Mouse (Mus musculus): ENCODE measurements around the gene Susd4. TPM values are rescaled to one million over a fixed set of nuclear protein-coding genes. Genes with fewer than 3 reads are reported as not detected.

The Susd4 gene
- polyA plus RNA-seq, 1 experiment from 2014 or later = 73.9 TPM

DNA sequence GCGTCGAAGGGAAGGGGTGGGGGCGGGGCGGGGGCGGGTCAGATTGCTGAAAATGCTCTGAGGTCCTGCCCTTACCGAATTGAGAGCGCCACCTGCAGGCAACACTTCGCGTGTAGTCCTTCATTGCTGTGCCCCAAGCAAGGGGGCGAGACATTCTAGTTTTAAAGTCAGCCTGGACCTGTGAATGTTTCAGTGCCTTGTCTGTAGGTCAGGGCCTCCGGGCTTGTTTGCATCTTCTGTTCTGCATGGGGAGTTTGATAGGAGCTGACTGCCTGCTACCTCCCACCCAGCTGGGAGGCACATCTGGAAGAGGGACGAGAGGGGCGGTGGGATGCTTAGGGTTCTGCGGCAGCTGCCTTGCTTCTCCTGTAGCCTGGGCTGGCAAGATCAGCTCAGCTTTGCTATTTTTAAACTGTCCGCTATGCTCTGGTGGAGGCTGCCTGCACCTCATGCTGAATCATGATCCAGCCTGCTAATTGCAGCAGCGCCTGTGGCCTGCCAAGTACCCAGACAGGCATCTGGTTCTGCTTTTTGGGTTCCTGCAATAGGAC is 28.9 kb downstream of the Susd4 start:
- H3K4me1 ChIP-seq (replicated peaks) = peaks cover 28% of the 10 kb centered on the region
- peak overlapping the region; percentile 14; the same call in 1 of the 2 replicates for H3K4me2 ChIP-seq
- peak overlapping the region; percentile 62 for H3K27ac ChIP-seq (replicated peaks)
- peak; percentile 30; the same call in 1 of the 2 replicates for ATAC-seq (ENCODE audit: low read depth)
- 23% methylated on average over 16 of the region's 16 CpGs for WGBS
- no peaks in the 10 kb centered on the region for H3K36me3 ChIP-seq
- no peak overlapping the region for H3K9ac ChIP-seq
- H3K9me3 ChIP-seq = no peaks in the 10 kb centered on the region
- no peaks in the 10 kb centered on the region for H3K27me3 ChIP-seq
- no peak overlapping the region for H3K4me3 ChIP-seq

DNA sequence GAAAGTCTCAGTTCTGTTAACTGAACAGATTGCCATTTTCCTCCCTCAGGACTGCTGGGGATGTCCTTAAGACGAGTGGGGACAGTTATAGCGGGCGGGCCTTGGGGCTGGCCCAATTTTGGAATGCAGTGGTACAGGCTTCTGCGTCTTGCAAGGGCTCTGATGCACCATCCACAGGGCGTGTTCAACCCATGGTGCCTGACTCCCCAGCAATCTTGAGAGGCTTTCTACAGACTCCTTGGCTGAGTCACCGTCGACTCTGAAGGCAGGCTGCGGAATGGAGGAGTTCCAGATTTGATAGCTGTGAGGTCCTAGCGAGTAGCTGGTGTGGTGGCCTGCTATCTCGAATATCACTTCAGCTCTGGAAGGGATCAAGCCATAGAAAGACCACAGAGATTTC is 30.6 kb downstream of the Susd4 start:
- H3K36me3 ChIP-seq = no peaks in the 10 kb centered on the region
- H3K9me3 ChIP-seq = no peaks in the 10 kb centered on the region
- no peak overlapping the region for H3K4me3 ChIP-seq
- no peak overlapping the region for H3K9ac ChIP-seq
- no peak overlapping the region for H3K27ac ChIP-seq (replicated peaks)
- H3K4me2 ChIP-seq = no peak overlapping the region
- no peak for ATAC-seq (ENCODE audit: low read depth)
- 93% methylated on average over 10 of the region's 10 CpGs for WGBS
- H3K4me1 ChIP-seq (replicated peaks) = peaks cover 31% of the 10 kb centered on the region
- no peaks in the 10 kb centered on the region for H3K27me3 ChIP-seq

DNA sequence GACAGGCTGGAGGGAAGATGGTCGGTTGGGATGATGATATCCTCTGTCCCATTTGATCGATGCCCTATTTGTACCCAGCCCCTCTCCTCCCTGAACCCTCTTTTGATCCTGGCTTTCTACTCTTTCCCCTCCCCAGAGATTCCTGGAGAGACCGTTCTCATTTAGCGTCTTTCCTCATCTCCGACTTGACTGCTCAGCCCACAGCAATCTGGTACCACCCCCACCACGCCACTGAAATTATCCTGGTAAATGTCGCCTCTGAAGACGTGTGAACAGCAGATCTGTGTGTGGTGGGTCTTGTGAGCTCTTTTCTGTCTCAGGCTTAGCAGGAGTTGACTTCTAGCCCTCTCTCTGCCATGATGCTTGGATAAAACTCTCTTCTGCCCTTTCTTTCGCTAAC is 31.0 kb downstream of the Susd4 start:
- Histone ChIP-seq H3K4me2 (no peak overlapping the region), H3K27ac (replicated peaks) (no peak overlapping the region), H3K27me3 (no peaks in the 10 kb centered on the region), H3K9ac (no peak overlapping the region), H3K9me3 (no peaks in the 10 kb centered on the region), H3K4me3 (no peak overlapping the region), H3K36me3 (no peaks in the 10 kb centered on the region), H3K4me1 (replicated peaks) (peaks cover 31% of the 10 kb centered on the region)
- ATAC-seq (ENCODE audit: low read depth) = no peak
- WGBS = 88% methylated on average over 9 of the region's 9 CpGs

DNA sequence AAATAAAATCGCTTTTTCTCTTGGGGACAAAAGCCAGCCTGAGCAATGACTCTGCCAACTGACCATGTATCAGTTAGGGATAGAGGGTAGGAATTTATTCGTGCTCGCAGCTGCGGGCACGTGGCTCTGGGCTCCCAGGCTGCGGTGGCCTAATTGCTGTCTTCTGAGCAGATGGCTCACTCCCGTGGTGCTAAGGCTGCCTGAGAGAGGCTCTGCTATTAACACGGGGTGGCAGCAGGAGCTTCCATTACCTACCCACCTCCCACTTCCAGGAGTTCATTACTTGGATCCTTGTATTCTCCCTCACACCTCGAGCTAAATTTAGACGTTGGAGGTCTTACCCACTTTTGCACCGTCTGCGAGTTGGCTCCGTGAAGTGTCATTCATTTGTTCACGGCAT is 33.4 kb downstream of the Susd4 start:
- Histone ChIP-seq H3K4me2 (no peak overlapping the region), H3K27ac (replicated peaks) (peak overlapping the region; percentile 72; the same call in 1 of the 2 replicates)
- WGBS = 39% methylated on average over 14 of the region's 14 CpGs

DNA sequence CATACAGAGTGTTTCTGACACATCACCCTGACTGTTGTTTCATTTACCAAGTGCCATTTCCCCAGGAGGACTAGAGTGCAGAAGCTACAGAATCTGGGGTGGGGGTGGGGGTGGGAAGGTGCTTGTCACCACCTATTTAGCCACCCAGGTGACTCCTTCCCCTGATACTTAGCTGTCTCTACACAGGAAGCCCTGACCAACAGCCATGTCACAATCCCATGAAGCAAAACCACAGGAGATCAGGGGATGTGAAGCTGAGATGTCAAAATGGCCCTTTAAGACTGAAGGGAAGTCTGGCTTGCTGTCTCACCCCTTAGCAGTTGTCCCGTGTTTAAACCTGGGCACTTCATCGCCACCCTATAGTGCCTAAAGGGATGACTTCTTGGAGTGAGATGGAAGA is 37.9 kb downstream of the Susd4 start:
- 82% methylated on average over 2 of the region's 2 CpGs for WGBS
- ATAC-seq (ENCODE audit: low read depth) = no peak

More for the DNA sequence above, 33.4 kb downstream of the Susd4 start:
- Histone ChIP-seq H3K27me3 (no peaks in the 10 kb centered on the region), H3K4me1 (replicated peaks) (peaks cover 38% of the 10 kb centered on the region), H3K9me3 (no peaks in the 10 kb centered on the region), H3K4me3 (no peak overlapping the region), H3K9ac (no peak overlapping the region), H3K36me3 (no peaks in the 10 kb centered on the region)
- peak; percentile 70 for ATAC-seq (ENCODE audit: low read depth)

DNA sequence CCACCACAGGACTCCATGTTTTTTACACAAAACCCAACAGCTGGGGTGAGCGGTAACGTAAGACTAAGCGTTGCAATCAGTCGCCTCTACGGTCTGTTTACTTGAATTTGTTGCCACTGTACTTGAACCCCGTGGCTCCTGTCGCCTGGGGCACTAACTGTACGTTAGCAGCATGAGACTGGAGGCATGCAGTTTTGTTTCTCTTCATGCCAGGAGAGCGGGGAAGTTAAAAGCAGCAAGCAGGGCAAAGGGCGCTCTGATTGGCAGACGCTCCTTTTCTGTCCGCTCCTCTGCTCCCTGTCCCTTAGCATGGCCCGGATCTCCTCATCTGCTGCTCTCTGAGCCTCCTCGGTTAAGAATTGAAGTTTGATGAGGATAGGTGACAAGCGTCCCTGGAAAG is 39.2 kb downstream of the Susd4 start:
- ATAC-seq (ENCODE audit: low read depth) = no peak
- Histone ChIP-seq H3K36me3 (no peaks in the 10 kb centered on the region), H3K9me3 (no peaks in the 10 kb centered on the region), H3K4me3 (no peak overlapping the region), H3K4me1 (replicated peaks) (peaks cover 19% of the 10 kb centered on the region), H3K9ac (no peak overlapping the region), H3K27ac (replicated peaks) (no peak overlapping the region), H3K4me2 (no peak overlapping the region), H3K27me3 (no peaks in the 10 kb centered on the region)
- 64% methylated on average over 15 of the region's 15 CpGs for WGBS

More for the DNA sequence above, 37.9 kb downstream of the Susd4 start:
- Histone ChIP-seq H3K27me3 (no peaks in the 10 kb centered on the region), H3K4me1 (replicated peaks) (peaks cover 32% of the 10 kb centered on the region), H3K4me2 (no peak overlapping the region), H3K9me3 (no peaks in the 10 kb centered on the region), H3K9ac (no peak overlapping the region), H3K36me3 (no peaks in the 10 kb centered on the region), H3K4me3 (no peak overlapping the region), H3K27ac (replicated peaks) (no peak overlapping the region)

DNA sequence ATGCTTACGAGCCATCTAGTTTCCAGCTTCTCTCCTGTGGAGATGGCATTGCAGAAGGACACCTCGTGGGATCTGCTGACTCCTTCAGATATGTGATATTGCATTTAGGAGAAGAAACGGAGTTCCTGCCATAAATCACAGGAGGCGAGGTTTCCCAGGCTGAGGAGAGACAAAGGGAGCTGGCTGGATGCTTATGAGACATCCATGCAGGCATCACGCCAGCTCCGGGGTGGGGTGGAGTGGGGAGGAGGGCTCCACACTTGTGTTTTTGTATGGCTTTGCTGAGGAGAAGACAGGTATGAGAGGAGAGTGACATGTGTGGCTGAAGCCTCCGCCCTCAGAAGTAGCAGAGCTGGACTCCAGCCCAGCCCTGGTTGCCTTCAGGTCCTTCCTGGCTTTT is 50.3 kb downstream of the Susd4 start:
- H3K4me1 ChIP-seq (replicated peaks) = peaks cover 50% of the 10 kb centered on the region
- H3K27ac ChIP-seq (replicated peaks) = peak overlapping the region; percentile 69
- H3K9me3 ChIP-seq = no peaks in the 10 kb centered on the region
- 46% methylated on average over 7 of the region's 7 CpGs for whole genome bisulfite sequencing
- H3K9ac ChIP-seq = no peak overlapping the region
- no peaks in the 10 kb centered on the region for H3K36me3 ChIP-seq
- 0 out of 2 replicates have a peak overlapping the region, but pooled peaks have one; percentile 7 for H3K4me2 ChIP-seq
- ATAC-seq (ENCODE audit: low read depth) = no peak
- H3K27me3 ChIP-seq = no peaks in the 10 kb centered on the region
- H3K4me3 ChIP-seq = no peak overlapping the region

DNA sequence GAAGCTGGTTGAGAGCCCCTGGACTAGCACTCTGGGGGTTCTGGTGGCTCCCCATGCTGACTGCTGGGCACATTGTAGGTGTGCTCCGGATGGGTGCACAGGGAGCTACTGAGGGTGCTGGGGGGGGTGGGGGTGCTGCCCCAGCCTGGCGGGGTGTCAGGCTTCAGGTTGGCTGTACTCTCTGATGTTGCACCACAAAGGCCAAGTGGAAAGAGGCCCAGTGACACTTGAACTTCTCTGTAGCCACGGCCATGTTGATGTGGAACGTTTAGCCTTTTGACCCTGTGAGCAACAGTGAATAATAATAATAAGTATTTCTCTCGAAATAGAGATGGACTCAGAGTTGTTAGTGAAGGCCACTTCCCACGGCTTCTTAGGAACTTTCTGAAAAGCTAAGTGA is 50.9 kb downstream of the Susd4 start:
- 89% methylated on average over 6 of the region's 6 CpGs for WGBS
- Histone ChIP-seq H3K27ac (replicated peaks) (peak overlapping the region; percentile 69; the same call in 1 of the 2 replicates), H3K4me1 (replicated peaks) (peaks cover 56% of the 10 kb centered on the region), H3K9me3 (no peaks in the 10 kb centered on the region), H3K4me2 (no peak overlapping the region), H3K36me3 (no peaks in the 10 kb centered on the region), H3K9ac (no peak overlapping the region), H3K27me3 (no peaks in the 10 kb centered on the region), H3K4me3 (no peak overlapping the region)
- ATAC-seq (ENCODE audit: low read depth) = no peak

DNA sequence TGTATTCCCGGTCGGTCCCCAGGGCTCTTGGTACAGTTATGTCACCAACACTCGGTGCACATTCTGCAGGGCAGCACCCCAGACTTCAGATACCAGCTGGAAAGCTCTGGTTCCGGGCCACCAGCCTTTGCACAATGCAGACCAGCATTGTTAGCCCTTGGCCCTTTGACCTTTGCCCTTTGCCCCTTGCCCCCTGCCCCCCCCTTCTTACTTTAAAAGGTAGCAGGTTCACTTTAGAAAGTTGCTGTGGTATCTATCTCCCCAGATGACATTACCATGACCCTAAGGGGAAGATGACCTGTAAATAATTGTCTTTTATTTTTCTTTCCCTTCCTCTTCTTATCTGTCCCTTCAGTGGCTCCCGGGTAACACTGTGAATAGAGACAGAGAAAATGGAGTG is 53.4 kb downstream of the Susd4 start:
- H3K4me1 ChIP-seq (replicated peaks) = peaks cover 56% of the 10 kb centered on the region
- H3K4me2 ChIP-seq = no peak overlapping the region
- WGBS = 42% methylated on average over 5 of the region's 5 CpGs
- H3K9ac ChIP-seq = no peak overlapping the region
- H3K9me3 ChIP-seq = no peaks in the 10 kb centered on the region
- H3K27ac ChIP-seq (replicated peaks) = peak overlapping the region; percentile 82
- no peak overlapping the region for H3K4me3 ChIP-seq
- ATAC-seq (ENCODE audit: low read depth) = no peak
- H3K27me3 ChIP-seq = no peaks in the 10 kb centered on the region
- H3K36me3 ChIP-seq = no peaks in the 10 kb centered on the region

DNA sequence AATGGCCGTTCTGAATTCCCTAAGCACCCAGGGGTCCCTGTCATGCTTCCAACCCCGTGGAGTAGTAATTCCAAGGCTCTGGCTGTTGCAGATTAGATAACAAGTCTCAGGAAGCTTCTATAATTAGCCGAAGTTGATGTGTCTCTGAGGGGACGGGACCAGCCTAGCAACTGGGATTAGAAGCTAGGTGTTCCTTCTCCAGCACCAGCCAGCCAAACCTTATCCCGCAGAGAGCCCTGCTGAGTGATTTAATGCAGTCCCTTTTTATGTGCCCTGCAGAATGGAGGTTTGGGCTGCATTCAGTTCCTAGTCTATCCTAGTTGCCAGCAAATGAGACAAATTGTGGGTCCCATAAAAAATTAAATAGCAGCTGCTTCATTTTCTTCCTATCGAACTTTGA is 54.0 kb downstream of the Susd4 start:
- Histone ChIP-seq H3K27me3 (no peaks in the 10 kb centered on the region), H3K4me3 (no peak overlapping the region), H3K27ac (replicated peaks) (peak overlapping the region; percentile 82), H3K4me1 (replicated peaks) (peaks cover 61% of the 10 kb centered on the region), H3K36me3 (no peaks in the 10 kb centered on the region), H3K9ac (no peak overlapping the region), H3K9me3 (no peaks in the 10 kb centered on the region), H3K4me2 (0 out of 2 replicates have a peak overlapping the region, but pooled peaks have one; percentile 11)
- 3% methylated on average over 6 of the region's 6 CpGs for WGBS
- ATAC-seq (ENCODE audit: low read depth) = peak; percentile 67

DNA sequence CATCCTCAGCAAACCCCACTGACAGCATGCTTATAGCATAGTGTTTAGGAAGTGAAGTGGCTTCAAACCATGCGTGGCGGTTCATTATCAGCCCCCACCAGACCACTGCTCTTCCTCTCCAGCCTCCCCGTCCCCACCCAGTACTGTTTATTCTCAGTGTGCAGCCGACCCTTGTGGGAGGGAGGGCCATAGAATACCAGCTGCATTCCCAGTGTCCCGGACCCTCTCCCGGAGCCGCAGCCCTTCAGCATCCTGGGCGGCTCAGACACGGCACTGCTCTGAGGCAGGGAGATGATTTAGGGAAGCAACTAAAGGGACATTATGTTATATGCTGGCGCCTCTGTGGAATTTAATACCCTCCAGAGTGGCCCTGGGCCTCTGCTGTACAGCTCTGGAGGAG is 55.3 kb downstream of the Susd4 start:
- H3K27ac ChIP-seq (replicated peaks) = peak overlapping the region; percentile 82
- 0 out of 2 replicates have a peak, but pooled peaks have one; percentile 20 for ATAC-seq (ENCODE audit: low read depth)
- peaks cover 64% of the 10 kb centered on the region for H3K4me1 ChIP-seq (replicated peaks)
- peak overlapping the region; percentile 19; the same call in 1 of the 2 replicates for H3K4me2 ChIP-seq
- peak overlapping the region; percentile 54; the same call in 1 of the 2 replicates for H3K9ac ChIP-seq
- H3K4me3 ChIP-seq = no peak overlapping the region
- no peaks in the 10 kb centered on the region for H3K27me3 ChIP-seq
- H3K36me3 ChIP-seq = no peaks in the 10 kb centered on the region
- no peaks in the 10 kb centered on the region for H3K9me3 ChIP-seq
- 11% methylated on average over 10 of the region's 10 CpGs for WGBS

DNA sequence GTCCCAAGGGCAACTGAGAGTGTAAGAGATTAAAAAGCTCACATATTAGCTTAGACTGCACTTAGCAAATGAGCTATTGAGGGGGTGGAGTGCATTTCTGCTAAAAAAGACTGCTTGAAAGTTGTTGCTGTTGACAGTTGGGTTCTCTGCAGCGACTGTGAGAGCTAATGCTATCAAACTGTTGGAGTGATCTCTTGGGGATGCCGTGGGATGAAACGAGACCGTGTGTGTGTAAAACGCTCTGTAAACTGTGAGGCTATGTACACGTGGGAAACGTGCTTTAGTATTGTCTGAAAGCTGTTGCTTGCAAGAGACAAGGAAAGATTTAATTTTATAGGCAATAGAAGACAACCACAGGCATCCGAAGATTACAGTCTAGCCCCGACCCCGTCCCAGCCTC is 59.1 kb downstream of the Susd4 start:
- peak overlapping the region; percentile 67 for H3K27ac ChIP-seq (replicated peaks)
- no peaks in the 10 kb centered on the region for H3K36me3 ChIP-seq
- no peak for ATAC-seq (ENCODE audit: low read depth)
- H3K9ac ChIP-seq = no peak overlapping the region
- H3K27me3 ChIP-seq = no peaks in the 10 kb centered on the region
- H3K4me1 ChIP-seq (replicated peaks) = peaks cover 66% of the 10 kb centered on the region
- no peak overlapping the region for H3K4me2 ChIP-seq
- no peak overlapping the region for H3K4me3 ChIP-seq
- WGBS = 63% methylated on average over 10 of the region's 10 CpGs
- H3K9me3 ChIP-seq = no peaks in the 10 kb centered on the region

All from neural tube, embryonic 13.5 days (tissue).